Mouse (Mus musculus): Measurements from ENCODE around the gene Cdyl2.

Cdyl2 gene

GRCm38 (mm10) chr8:116673052-116673451, 59.7 kb downstream of the Cdyl2 start:
- in situ Hi-C loops (cut with MboI, MseI): loop anchor here (5.0 kb wide), 2 partner anchors 84 to 184 kb away; no protein-coding TSS in a partner anchor

- in situ Hi-C loops (cut with MboI, MseI): loop anchor here (5.0 kb wide), 2 partner anchors 86 to 186 kb away; no protein-coding TSS in a partner anchor
Measured at GRCm38 (mm10) chr8:116671543-116671942, 61.2 kb downstream of the Cdyl2 start.

- in situ Hi-C loops (cut with MboI, MseI): loop anchor here (5.0 kb wide), 2 partner anchors 87 to 187 kb away; no protein-coding TSS in a partner anchor
Measured at GRCm38 (mm10) chr8:116670604-116671003, 62.2 kb downstream of the Cdyl2 start.

GRCm38 (mm10) chr8:116668977-116669376, 63.8 kb downstream of the Cdyl2 start:
- in situ Hi-C loops (cut with MboI, MseI): no loop called here

- in situ Hi-C loops (cut with MboI, MseI): no loop called here
Measured at GRCm38 (mm10) chr8:116666781-116667325, 65.9 kb downstream of the Cdyl2 start.

- in situ Hi-C loops (cut with MboI, MseI): no loop called here
Measured at GRCm38 (mm10) chr8:116661521-116661920, 71.3 kb downstream of the Cdyl2 start.

- in situ Hi-C loops (cut with MboI, MseI): no loop called here
Measured at GRCm38 (mm10) chr8:116656811-116657210, 76.0 kb downstream of the Cdyl2 start.

- in situ Hi-C loops (cut with MboI, MseI): no loop called here
Measured at GRCm38 (mm10) chr8:116654881-116655280, 77.9 kb downstream of the Cdyl2 start.

- in situ Hi-C loops (cut with MboI, MseI): no loop called here
Measured at GRCm38 (mm10) chr8:116652949-116653348, 79.8 kb downstream of the Cdyl2 start.

- in situ Hi-C loops (cut with MboI, MseI): no loop called here
Measured at GRCm38 (mm10) chr8:116649975-116650725, 82.6 kb downstream of the Cdyl2 start.

- in situ Hi-C loops (cut with MboI, MseI): no loop called here
Measured at GRCm38 (mm10) chr8:116645376-116645775, 87.4 kb downstream of the Cdyl2 start.

GRCm38 (mm10) chr8:116640925-116641324, 91.9 kb downstream of the Cdyl2 start:
- in situ Hi-C loops (cut with MboI, MseI): no loop called here

- in situ Hi-C loops (cut with MboI, MseI): no loop called here
Measured at GRCm38 (mm10) chr8:116637998-116638397, 94.8 kb downstream of the Cdyl2 start.

GRCm38 (mm10) chr8:116637193-116637592, 95.6 kb downstream of the Cdyl2 start:
- in situ Hi-C loops (cut with MboI, MseI): no loop called here

GRCm38 (mm10) chr8:116636396-116636795, 96.4 kb downstream of the Cdyl2 start:
- in situ Hi-C loops (cut with MboI, MseI): no loop called here

GRCm38 (mm10) chr8:116635972-116636371, 96.8 kb downstream of the Cdyl2 start:
- in situ Hi-C loops (cut with MboI, MseI): no loop called here

GRCm38 (mm10) chr8:116635261-116635660, 97.5 kb downstream of the Cdyl2 start:
- in situ Hi-C loops (cut with MboI, MseI): no loop called here

- in situ Hi-C loops (cut with MboI, MseI): no loop called here
Measured at GRCm38 (mm10) chr8:116634436-116634835, 98.4 kb downstream of the Cdyl2 start.

GRCm38 (mm10) chr8:116633470-116634150, 99.2 kb downstream of the Cdyl2 start:
- in situ Hi-C loops (cut with MboI, MseI): no loop called here

- in situ Hi-C loops (cut with MboI, MseI): no loop called here
Measured at GRCm38 (mm10) chr8:116630066-116630465, 102.7 kb downstream of the Cdyl2 start.

- in situ Hi-C loops (cut with MboI, MseI): no loop called here
Measured at GRCm38 (mm10) chr8:116628975-116629374, 103.8 kb downstream of the Cdyl2 start.

- in situ Hi-C loops (cut with MboI, MseI): no loop called here
Measured at GRCm38 (mm10) chr8:116627854-116628479, 104.8 kb downstream of the Cdyl2 start.
